Mouse (Mus musculus): ENCODE measurements at regions not wholly inside any gene's neighbourhood (a gene's known extent, or its start where the extent isn't known, plus 50 kb on each side); places are given as distances from the start of the nearest gene placed in this dataset.

DNA sequence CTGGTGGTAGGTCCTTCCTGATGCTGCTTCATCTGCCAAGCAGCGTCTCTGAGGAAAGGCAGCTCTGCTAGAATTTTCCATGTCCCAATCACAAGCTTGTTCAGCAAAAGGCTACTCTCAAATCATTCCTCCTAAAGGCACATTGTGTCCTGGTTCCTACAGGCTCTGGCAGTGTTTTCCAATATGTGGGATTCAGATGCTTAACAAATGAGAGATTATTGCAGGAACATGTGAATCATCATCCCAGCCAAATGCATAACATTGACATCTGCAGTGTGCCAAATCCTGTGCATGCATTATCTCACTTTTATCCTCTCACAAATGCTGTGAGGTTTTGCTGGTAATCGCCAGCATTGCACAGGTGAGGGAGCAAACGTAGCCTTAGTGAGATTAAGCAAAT, 53.3 kb upstream of the Hmgn3 start:
- H3K9ac ChIP-seq, result no peak overlapping the region
- ATAC-seq (ENCODE audit: low FRiP score), result no peak
- no peaks in the 10 kb centered on the region for H3K27me3 ChIP-seq
- H3K27ac ChIP-seq, result no peak overlapping the region
- H3K4me2 ChIP-seq, result no peak overlapping the region
- no peaks in the 10 kb centered on the region for H3K4me1 ChIP-seq
- WGBS, result 85% methylated on average over 3 of the region's 3 CpGs
- no peaks in the 10 kb centered on the region for H3K9me3 ChIP-seq
- H3K4me3 ChIP-seq (replicated peaks), result no peak overlapping the region
- no peaks in the 10 kb centered on the region for H3K36me3 ChIP-seq (replicated peaks)

DNA sequence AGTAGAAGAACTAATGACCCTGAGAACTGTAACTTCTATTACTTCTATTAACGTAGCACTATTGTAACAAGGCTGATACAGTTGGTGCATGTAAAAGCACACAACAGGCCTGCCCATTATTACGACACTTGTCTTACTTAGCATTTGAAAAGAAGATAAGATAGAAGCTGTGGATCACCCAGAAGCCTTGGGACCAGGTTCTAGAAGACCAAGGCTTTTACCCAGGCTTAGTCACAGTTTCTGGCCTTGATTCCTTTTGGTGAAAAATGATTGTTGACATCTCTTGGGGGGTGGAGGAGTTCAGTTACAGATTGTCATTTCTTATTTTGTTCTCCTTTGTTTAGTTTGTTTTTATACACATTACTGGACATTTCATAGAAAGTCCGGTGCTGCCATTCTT, 52.7 kb upstream of the Hmgn3 start:
- no peak overlapping the region for H3K9ac ChIP-seq
- no peaks in the 10 kb centered on the region for H3K9me3 ChIP-seq
- 91% methylated on average over 3 of the region's 3 CpGs for WGBS
- H3K4me1 ChIP-seq, result no peaks in the 10 kb centered on the region
- ATAC-seq (ENCODE audit: low FRiP score), result no peak
- no peak overlapping the region for H3K4me3 ChIP-seq (replicated peaks)
- no peaks in the 10 kb centered on the region for H3K36me3 ChIP-seq (replicated peaks)
- H3K4me2 ChIP-seq, result no peak overlapping the region
- H3K27me3 ChIP-seq, result no peaks in the 10 kb centered on the region
- H3K27ac ChIP-seq, result no peak overlapping the region

DNA sequence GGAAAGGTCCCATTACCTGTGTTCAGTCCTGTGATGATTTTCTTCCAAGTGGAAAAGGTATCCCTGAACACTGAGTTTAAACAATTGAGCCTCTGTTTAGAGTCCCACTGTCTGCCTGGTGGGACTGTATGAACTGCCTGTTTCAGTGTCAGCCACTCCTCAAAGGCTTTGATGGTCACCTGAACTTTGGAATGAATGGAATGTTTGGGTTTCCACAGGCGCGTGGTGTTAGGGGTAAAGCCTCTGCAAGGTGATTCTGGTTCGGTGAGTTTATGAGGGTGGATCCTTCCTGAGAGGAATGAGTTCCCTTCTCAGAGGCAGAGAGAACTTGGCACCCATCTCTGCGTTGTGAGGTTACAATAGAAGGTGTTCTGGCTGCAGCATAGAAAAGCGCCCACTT, 50.5 kb upstream of the Hmgn3 start:
- ATAC-seq (ENCODE audit: low FRiP score), result no peak
- WGBS, result 78% methylated on average over 5 of the region's 5 CpGs
- Histone ChIP-seq H3K36me3 (replicated peaks) (no peaks in the 10 kb centered on the region), H3K27me3 (no peaks in the 10 kb centered on the region), H3K27ac (no peak overlapping the region), H3K4me3 (replicated peaks) (no peak overlapping the region), H3K4me2 (no peak overlapping the region), H3K9ac (no peak overlapping the region), H3K9me3 (no peaks in the 10 kb centered on the region), H3K4me1 (no peaks in the 10 kb centered on the region)

Measured in forebrain, embryonic 12.5 days (tissue).